Mouse (Mus musculus): ENCODE measurements at regions not wholly inside any gene's neighbourhood (a gene's known extent, or its start where the extent isn't known, plus 50 kb on each side); places are given as distances from the start of the nearest gene placed in this dataset.

DNA sequence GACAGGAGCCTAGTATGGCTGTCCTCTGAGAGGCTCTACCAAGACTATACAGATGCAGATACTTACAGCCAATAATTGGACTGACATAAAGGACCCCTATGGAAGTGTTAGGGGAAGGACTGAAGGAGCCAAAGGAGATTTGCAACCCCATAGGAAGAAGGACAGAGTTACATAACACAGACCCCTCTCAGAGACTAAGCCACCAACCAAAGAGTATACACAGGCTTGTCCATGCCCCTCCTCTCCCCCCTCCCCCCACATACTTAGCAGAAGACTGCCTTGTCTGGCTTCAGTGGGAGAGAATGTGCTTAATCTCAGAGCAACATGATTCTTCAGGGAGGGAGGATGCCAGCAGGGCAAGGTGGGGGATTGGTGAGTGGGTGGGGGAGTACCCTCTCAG, 426.4 kb downstream of the Ttll7 start:
- no peak for DNase-seq (ENCODE audit: low spot score)

DNA sequence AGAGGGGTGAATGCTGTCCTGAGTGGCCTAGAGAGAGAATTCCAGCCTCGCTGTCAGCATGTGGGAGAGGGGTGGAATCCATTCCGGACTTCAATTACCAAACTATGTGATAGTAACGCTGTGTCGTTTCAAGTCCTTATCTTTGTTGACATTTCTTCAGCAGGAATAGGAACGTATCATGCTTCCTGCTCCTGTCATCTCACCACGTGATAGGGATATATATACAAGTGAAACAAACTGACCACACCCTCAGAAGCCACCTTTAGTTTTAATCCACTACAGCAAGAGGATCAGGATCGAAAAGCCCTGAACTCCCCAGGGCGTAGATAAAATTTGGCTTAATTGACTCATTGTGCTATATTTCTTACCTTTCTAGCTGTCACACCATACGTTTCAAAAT, 431.6 kb downstream of the Ttll7 start:
- DNase-seq (ENCODE audit: low spot score), result no peak

DNA sequence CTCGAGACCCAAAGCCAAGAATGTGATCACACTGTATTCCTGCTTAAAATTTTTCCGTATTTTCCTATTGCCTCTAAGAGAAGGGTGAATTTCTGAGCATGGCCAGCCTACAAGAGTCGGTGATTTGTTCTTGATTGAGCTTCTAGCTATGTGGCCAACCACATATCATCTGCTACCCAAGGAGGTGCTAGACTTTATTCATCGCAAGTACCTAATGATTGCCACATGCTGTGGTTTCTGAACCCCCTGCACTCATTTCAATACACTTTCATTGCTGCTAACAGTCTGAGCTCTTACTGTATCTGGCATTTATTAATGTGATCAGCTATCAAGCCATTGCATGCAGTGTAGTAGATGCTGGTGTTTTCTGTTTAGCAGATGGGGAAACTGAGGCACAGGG, 432.2 kb downstream of the Ttll7 start:
- DNase-seq (ENCODE audit: low spot score), result no peak

DNA sequence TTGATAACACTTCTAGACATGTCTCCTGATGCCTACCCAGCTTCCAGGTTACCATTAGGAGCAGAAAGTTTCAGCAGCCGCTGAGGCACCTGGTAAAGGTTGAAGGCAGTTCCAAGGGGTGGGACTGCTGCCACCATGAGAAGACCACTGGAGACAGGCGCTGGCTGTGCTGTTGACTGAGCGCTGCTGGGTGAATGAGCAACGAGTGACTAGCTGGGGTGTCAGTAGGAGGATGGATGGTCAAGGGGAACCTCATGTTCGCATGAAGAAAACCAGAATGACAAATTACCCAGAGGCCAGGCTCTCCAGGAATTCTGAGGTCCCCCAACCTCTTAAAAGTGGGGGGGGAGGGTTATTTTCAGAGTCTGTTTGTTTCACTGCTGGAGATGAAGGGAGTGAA, 433.3 kb downstream of the Ttll7 start:
- DNase-seq (ENCODE audit: low spot score), result no peak

DNA sequence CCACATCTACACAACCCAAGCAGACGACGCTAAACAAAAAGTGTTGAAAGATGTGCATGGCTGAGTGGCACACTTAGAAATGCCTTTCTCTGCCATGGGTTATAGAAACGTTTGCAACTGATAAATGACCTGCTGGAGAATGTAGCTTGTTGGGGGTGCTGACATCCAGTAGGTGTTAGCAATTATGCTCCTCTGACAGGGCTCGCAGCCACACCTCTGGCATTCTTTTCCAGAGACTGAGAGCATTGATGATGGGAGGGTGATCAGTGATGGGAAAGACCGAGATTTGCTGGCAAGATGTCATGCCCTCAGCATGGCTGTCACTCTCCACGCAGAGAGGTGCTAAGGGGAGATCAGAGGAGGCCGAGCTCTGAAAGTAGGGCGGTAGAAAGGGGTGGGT, 435.3 kb downstream of the Ttll7 start:
- no peak for DNase-seq (ENCODE audit: low spot score)

DNA sequence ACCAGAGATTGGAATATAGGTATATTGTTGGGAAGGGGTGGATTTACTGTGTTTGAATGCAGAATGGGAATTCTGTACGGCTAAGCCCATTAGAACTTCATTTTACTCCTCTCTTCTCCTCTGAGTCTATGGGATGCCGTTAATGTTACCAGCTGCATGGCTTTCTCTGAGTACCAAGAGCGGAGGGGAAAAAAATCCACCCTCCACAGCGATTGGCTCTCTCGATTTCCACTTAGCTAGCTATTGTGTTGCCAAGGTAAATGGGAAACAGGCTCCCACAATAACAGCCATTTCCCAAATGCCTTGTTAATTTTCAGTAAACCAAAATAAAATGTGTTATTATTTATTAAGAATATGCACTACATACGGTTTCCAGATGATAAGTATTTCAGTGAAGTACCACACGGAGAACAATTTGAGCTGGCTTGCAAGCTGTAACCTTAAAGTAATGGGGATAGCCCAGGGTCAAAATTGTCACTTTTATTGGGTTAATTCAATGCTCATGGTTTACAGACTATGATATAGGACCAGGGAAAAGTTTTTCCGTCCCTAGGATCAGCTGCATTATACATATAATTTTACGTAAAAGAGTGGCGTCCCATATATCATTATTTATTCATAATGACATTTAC, 439.6 kb downstream of the Ttll7 start:
- no peak for DNase-seq (ENCODE audit: low spot score)

DNA sequence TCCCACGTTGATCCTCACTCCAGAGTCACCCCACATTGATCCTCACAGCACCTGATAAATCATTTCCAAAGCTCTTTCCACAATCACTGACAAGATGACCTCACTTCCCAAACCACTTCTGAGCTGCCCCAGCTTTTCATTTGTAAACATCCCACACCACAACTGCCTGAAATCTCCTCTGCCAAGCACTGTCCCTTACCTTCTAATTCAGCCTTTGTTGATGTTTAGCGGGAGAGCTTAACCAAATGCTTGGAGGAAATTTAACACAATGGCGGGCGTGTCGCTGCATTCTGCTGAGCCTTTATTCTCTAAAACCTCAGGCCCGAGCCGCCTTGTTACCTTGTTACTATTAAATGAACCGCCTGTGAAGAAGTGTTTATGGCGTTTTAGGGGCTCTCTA, 445.9 kb downstream of the Ttll7 start:
- no peak for DNase-seq (ENCODE audit: low spot score)

DNA sequence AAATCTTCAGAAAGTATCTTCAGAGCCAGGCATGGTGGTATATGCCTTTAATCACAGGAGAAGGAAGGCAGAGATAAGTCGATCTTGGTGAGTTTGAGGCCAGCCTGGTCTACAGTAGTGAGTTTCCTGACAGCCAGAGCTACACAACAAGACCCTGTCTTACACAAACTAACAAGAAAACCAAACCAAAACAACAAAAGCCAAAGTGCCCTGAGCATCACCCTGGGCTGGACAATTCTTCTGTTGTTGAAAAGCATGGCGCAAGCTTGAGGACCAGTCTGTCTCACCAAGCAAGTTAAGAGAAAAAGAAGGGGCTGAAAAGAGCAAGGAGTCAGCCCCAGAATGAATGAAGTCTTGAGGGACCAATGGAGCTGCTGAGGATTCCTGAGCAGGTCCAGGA, 473.4 kb downstream of the Ttll7 start:
- DNase-seq (ENCODE audit: low spot score), result no peak

DNA sequence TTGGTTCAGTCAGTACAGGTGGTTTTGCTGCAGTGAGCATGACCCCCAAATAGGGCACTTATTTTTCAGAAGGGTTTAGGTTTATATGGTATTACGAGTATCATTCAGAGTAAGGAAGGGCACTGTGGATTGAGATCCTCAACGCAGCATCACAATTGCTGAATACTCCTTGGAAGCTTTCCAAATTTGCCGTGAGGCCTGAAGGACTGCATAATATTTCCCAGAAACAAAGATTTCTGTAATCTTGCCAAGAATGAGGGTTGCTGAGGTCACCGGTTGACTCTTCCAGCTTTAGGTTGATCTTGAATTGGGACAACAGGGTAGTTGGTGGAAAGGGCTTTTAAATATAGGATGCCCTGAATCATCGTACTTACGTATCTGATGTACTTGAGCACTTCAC, 482.1 kb downstream of the Ttll7 start:
- no peak for DNase-seq (ENCODE audit: low spot score)

DNA sequence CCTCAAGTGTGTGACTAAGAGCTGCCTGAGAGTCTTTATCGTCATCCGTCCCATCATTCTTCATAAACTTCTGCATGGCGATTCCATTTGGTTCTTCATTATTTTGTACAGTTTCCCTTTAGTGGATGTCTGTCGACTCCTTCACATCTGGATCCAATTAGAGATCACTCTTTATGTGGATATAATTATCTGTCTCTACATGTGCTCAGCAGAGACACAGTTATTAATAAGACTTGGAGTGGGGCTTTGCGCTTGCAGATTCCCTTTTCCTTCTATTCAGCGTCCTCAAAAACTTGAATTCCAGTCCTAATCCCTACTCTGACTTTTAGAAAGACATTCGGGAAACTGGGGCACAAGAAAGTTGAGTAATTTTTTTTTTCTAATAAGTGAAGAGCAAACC, 483.1 kb downstream of the Ttll7 start:
- DNase-seq (ENCODE audit: low spot score), result no peak

DNA sequence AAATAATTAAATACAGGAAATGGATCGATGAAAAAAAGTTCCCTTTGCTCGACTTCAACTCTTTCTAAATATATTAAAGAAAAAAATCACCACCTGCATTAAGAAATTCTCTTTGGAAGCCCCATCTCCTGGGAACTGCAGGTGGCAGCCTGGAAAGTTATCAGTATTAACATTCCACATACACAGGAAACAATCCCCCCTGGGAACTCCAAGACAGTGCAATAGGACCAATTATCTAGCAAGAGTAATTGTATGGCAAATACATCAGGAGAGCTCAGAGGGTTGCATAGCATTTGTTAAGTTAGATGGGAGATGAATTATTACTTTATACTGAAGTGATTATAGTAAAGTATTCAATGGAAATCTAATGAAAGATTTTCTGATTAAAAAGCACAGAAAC, 487.3 kb downstream of the Ttll7 start:
- no peak for DNase-seq (ENCODE audit: low spot score)

DNA sequence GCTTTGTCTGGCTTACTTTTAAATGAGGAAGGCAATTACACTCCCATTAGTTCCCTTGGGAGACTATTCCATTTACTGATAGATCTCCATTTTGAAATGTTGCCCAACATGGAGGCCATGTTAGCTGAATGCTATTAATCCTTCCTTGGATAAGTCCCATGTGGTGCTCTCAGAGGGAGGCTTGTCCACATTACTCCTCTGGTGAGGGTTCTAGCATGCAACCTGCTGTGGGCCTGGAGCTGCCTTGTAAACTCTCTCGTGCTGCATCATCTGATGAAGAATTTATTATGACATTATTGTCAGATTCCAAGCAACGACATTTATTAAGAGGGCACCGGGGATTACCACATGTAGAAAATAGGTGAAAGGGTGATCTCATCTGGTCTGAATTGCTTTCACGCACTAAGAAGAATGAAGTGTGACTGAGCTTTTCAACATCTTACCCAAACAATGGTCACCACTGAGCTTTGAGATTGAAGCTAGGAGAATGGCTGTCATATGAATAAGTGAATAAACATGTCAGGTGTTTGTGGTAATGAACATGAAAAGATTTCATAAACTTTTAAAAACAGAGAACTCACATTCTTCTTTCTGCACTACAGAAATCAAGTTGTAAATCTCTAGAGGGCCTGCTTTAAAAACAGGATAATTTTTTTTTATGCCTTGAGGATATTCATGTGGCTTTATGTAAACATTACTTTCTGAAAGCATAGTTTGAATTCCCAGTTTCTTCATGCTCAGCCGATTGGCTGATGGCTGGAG, 495.3 kb downstream of the Ttll7 start:
- no peak for DNase-seq (ENCODE audit: low spot score)

DNA sequence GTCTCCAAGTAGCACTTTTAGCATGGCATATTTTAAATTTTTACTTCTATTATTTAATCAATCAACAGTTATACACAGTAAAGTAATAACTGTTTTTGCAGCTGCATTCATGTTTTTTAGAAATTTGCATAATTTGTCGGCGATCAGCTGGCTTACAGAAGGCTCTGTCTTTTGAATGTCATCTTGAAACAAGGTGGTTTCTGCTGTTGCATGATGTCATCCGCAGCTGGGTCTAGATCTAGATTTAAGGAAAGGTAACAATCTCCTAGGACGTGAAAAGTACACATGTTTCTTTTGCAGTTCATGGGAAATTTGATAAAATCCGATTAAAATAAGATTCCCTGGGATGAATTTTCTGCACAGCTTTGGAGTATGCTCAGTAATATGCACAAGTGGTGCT, 534.9 kb downstream of the Ttll7 start:
- no peak for DNase-seq (ENCODE audit: low spot score)

DNA sequence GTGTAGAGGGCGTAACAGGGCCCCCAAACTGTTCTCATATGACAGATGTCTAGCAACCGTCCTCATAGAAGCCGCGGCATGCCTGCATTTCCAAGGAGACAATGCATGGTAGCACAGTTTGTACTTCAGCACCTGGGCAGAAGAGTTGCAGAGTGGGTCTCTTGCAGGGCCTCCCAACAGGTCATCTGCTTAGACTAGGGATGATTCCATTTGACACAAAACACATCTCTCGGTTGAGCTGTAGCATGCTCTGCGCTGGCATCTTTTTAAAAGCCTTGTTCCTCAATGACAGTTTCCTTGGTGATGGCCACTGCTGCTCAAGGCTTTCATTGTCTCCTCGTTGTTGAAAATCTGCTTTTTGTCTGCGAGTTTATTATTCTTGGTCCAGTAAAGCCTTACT, 546.1 kb downstream of the Ttll7 start:
- peak; percentile 34 for DNase-seq (ENCODE audit: low spot score)

DNA sequence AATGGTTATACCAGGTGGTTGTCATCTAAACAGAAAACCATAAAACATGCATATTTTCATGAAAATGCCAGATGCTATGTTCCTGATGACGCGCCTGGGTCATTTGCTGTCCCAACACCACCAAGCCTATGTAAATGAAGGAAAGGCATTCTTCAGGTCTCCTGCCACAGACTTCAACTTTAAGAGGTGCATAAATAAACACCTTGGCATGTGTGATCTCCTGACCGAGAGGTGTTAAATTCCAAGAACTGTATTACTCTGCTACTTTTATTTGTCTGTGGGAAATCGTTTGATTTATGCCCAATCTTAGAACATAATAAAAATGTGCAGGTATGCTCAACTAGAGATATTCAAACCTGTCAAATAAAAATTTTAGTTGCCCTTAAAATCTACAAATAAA, 560.1 kb downstream of the Ttll7 start:
- no peak for DNase-seq (ENCODE audit: low spot score)

DNA sequence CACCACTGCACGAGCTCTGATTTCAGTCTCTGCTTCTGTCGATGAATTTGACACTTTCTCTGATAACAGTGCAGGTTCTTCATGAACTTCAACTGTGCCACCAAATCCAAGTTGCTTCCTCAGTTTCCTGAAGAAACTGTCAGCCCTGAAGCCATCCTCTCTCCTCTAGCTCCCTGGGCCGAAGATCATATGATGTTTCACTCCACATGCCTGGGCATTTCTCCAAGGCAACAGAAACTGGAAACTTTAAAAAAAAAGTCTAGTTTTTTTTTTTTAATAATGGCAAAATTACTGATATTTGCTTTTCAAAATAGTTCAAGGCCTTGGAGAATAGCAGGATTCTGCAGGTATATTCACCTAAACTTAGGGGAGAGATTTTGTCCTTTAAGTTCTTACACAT, 564.8 kb downstream of the Ttll7 start:
- DNase-seq (ENCODE audit: low spot score), result no peak

DNA sequence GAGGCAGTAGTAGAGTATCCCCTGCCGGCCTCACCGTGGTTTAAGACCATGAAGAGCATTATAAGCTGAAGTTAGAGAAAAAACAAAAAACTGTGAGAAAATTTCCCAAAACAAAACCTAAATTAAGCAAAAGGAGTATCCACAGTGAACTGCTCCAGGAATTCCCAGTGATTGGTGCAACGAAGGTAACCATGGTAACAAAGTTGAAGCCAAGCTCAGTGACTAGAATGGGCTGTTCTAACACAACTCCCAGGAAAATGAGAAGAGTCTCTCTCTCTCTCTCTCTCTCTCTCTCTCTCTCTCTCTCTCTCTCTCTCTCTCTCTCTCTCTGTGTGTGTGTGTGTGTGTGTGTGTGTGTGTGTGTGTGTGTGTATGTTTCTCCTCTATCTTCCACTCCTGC, 567.0 kb downstream of the Ttll7 start:
- peak; percentile 23 for DNase-seq (ENCODE audit: low spot score)

DNA sequence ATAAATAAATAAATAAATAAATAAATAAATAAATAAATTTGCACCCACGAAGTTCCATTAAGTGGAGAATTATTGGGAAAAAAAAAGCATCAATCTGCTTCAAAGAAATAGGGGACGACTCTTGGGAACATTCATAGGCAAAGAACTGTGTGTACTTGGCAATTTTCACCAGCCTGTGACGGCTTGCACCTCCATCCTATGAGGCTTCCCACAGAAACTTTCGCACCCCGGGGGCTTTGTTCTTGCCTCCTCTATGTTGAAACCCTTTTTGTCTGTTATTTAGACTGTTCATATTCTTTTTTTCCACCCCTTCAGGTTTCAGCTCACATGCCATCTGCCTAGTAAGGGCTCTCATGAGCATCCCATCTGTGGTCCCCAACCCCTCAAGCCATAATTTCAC, 570.0 kb downstream of the Ttll7 start:
- DNase-seq (ENCODE audit: low spot score), result no peak

DNA sequence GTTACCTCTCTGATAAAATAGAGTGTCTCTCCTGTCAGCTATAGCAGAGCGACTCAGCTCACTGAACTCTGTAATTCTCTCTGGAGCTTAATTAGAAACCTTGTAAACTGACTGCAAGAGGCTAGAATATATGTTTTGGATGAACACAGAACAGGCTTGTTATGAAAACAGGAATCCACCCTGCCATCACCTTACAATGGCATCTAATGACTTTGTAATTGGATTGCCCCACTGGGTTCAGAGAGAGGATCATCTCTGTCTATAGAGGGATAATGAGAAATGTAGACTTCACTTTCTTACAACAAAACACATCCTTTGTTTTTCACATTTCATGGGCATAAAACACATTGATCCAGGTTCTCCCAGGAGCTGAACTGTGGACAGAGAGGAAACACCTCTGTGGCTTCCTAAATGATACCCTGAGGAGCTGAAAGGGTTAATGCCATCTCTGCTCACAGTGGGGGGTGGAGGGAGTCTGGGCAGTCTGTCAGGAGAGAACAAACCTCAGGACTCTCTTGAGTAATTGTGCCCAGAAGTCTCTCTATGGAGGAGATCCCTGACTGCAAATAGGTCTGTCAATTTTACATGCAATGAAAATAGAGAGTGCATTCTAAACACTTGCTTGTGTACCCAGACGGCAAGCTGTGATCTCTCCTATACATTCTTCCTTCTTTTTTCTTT, 571.9 kb downstream of the Ttll7 start:
- DNase-seq (ENCODE audit: low spot score), result peak; percentile 51

DNA sequence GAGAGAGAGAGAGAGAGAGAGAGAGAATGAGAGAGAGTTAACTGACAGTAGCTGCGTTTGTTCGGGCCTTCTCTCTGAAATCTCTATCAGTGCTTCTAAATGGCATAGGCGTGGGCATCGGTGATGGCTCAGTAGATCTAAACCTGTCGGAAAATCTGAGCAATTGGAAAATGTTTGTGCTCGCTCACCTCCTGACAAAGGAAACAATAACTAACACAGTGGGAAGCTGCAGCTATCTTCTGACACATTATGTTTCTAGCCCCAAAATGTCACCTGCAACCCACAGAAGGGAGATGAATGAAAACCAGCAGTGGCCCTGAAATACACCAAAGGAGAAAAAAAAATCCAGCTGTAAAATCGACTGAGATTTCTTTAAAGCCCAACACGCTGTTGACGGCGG, 576.7 kb downstream of the Ttll7 start:
- DNase-seq (ENCODE audit: low spot score), result no peak

DNA sequence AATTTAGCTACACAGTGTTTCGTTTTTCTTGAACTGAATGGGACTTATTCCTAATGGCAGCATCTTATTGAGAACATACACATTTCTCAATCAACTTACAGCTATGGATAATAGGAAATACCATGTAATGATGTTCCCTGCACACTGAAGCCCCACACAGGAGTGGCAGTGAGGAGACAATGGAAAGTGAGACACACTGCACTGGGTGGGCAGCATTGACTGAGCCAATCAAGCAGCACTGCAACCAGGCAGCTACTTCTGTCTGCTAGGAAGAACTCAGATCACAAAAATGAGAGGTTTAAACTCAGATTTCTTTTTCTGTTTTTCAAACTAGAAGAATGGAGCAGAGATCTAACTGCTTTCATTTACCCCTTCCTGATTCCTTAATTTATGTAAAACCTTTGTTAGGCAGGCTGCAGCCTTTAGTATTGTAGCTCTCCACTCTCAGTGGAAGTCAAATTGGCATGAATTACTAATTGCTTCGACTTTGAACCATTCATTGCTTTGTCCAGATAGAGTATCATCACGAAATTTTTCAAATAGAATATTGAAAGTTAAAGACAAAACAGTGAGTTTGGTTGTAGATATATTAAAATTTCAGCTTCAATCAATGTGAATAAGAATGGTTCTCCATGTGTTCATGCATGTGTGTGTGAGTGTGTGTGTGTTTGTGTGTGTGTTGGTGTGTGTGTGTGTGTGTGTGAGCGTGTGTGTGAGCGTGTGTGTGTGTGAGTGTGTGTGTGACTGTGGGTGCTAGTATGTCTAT, 590.9 kb downstream of the Ttll7 start:
- DNase-seq (ENCODE audit: low spot score), result no peak

DNA sequence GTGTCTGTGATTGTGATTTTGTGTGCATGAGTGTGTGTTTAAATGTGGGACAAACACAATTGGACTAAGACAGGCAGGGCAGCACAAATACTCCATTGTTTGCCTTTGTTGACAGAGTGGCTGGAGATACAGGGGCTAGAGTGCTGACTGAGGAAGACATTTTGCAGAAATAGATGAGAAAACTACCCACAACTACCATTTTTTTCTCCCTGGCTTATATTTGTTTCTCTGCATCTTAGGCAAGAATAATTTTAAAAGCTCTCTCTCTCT, 591.5 kb downstream of the Ttll7 start:
- no peak for DNase-seq (ENCODE audit: low spot score)
